ENCODE assay signal across 18 mouse cellular contexts in the genomic region with DNA sequence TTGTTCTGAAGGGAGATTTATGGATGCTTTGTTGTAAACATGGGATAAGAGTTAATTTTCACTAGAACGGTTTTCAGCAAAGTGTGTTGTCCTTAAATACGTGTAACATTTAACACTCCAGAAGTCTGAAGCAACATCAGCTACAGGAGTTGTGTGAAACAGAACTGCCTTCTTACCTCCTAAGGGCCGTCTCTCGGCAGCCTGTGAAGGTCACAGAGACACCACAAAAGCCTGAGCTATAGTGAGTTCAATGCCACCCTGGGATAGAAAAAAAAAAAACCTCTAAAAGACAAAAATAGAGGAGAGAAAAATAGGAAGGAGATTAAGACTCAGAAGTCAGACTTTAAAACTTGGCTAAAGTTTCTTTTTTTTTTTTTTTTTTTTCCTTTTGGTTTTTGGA. TPM values are rescaled to one million over a fixed set of nuclear protein-coding genes. Genes with fewer than 3 reads are reported as not detected.
DNase-seq lines count a peak whose midpoint lies in the region; ATAC-seq and TF ChIP-seq lines count a peak whose summit lies in the region.
"Had no signal": no experiment of that assay in that cellular context is flagged by ENCODE, and none has a peak within 500 bp of the region (broad histone marks: within the 10 kb centered on the region; RNA-seq: fewer than 3 reads in every experiment).

No protein-coding gene starts in this region.

- no peak overlapping the region for H3K4me3 ChIP-seq in heart, embryonic 12.5 days
- no peak overlapping the region for H3K4me3 ChIP-seq in spleen, adult 2 months (ENCODE audit: extremely low read depth, insufficient read depth, insufficient read length)
- no peak overlapping the region for H3K4me3 ChIP-seq in liver, embryonic 14.5 days (ENCODE audit: insufficient read depth in 1 of 2, low read depth in 2 of 2, low read length in 2 of 2)
- H3K4me3 ChIP-seq: forebrain, embryonic 12.5 days; hindbrain, embryonic 10.5 days; megakaryocyte, embryonic 14.5 days had no signal

- no peak for DNase-seq in heart, postnatal 25 days (ENCODE audit: low spot score)
- no peak for DNase-seq in spleen, adult 2 months (ENCODE audit: low read depth in 1 of 2, low spot score in 2 of 2)
- no peak for DNase-seq in spleen, postnatal 36 days (ENCODE audit: low spot score in 2 of 2)
- no peak for DNase-seq in liver, embryonic 14.5 days (ENCODE audit: low read depth in 3 of 3, low spot score in 3 of 3)
- no peak for DNase-seq in gastrocnemius, postnatal 25 days
- DNase-seq in adrenal gland, postnatal 10 days, result no peak
- DNase-seq in frontal cortex, postnatal 14 days (ENCODE audit: low spot score in 2 of 2), result no peak
- DNase-seq: cerebellum, adult 9-11 months; gastrocnemius, postnatal 10 days; kidney, adult 11 months; midbrain, embryonic 14.5 days had no signal

- no peaks in the 10 kb centered on the region for H3K27me3 ChIP-seq in heart, embryonic 12.5 days (replicated peaks)
- H3K27me3 ChIP-seq in spleen, adult 2 months (ENCODE audit: control insufficient read depth, insufficient read depth, low read length), result no peaks in the 10 kb centered on the region
- H3K27me3 ChIP-seq in liver, embryonic 14.5 days (ENCODE audit: control insufficient read depth, insufficient read depth, low read length), result no peaks in the 10 kb centered on the region
- H3K27me3 ChIP-seq: forebrain, embryonic 12.5 days; megakaryocyte, embryonic 14.5 days had no signal

- no peak for TF ChIP-seq POLR2A in spleen, adult 2 months (IDR thresholded peaks at IDR 0.05; ENCODE audit: low read depth, low read length)

- no peak overlapping the region for H3K9ac ChIP-seq in heart, embryonic 12.5 days
- H3K9ac ChIP-seq in liver, embryonic 14.5 days (replicated peaks), result no peak overlapping the region
- H3K9ac ChIP-seq: forebrain, embryonic 12.5 days had no signal

- no peaks in the 10 kb centered on the region for H3K36me3 ChIP-seq in heart, embryonic 12.5 days
- H3K36me3 ChIP-seq in spleen, adult 2 months (ENCODE audit: control insufficient read depth, insufficient read depth, low read length), result no peaks in the 10 kb centered on the region
- no peaks in the 10 kb centered on the region for H3K36me3 ChIP-seq in liver, embryonic 14.5 days (replicated peaks; ENCODE audit: control insufficient read depth, insufficient read depth, low read depth)
- H3K36me3 ChIP-seq: forebrain, embryonic 12.5 days; hindbrain, embryonic 10.5 days had no signal

- 0 out of 2 replicates have a peak overlapping the region, but pooled peaks have one; percentile 66 for H3K27ac ChIP-seq in heart, embryonic 12.5 days (ENCODE audit: poor library complexity, severe bottlenecking)
- peak overlapping the region; percentile 85 for H3K27ac ChIP-seq in spleen, adult 2 months (ENCODE audit: insufficient read depth, low read length)
- H3K27ac ChIP-seq in liver, embryonic 14.5 days, result no peak overlapping the region
- H3K27ac ChIP-seq: forebrain, embryonic 12.5 days; hindbrain, embryonic 10.5 days; hindbrain, postnatal 0 days; stomach, postnatal 0 days had no signal

- intact Hi-C loops in heart, postnatal 25 days (cut with DNase I), result no loop called here

- peaks cover 7% of the 10 kb centered on the region; the same call in 1 of the 2 replicates for H3K4me1 ChIP-seq in heart, embryonic 12.5 days (replicated peaks)
- H3K4me1 ChIP-seq in spleen, adult 2 months (ENCODE audit: control insufficient read depth, insufficient read depth, insufficient read length), result peaks cover 6% of the 10 kb centered on the region; the same call in 1 of the 2 replicates
- peaks cover 39 to 57% of the 10 kb centered on the region in 2 experiments for H3K4me1 ChIP-seq in liver, embryonic 14.5 days (replicated peaks; ENCODE audit: control insufficient read depth in 2 of 2, insufficient read depth in 2 of 2, low read length in 1 of 2)
- H3K4me1 ChIP-seq: forebrain, embryonic 12.5 days had no signal

- no peaks in the 10 kb centered on the region for H3K9me3 ChIP-seq in heart, embryonic 12.5 days (replicated peaks)
- H3K9me3 ChIP-seq in liver, embryonic 14.5 days (ENCODE audit: control insufficient read depth, low read length), result no peaks in the 10 kb centered on the region
- H3K9me3 ChIP-seq: forebrain, embryonic 12.5 days; hindbrain, embryonic 10.5 days; megakaryocyte, embryonic 14.5 days had no signal

- no peak for TF ChIP-seq CTCF in spleen, adult 2 months (IDR thresholded peaks at IDR 0.05; ENCODE audit: extremely low read depth, insufficient read depth, insufficient read length, insufficient replicate concordance)
- no peak for TF ChIP-seq CTCF in liver, embryonic 14.5 days (IDR thresholded peaks at IDR 0.05; ENCODE audit: low read depth)

- TF ChIP-seq EP300 in liver, embryonic 14.5 days (IDR thresholded peaks at IDR 0.05; ENCODE audit: low read depth), result no peak

- H3K4me2 ChIP-seq in heart, embryonic 12.5 days, result no peak overlapping the region
- H3K4me2 ChIP-seq in liver, embryonic 14.5 days (ENCODE audit: low read depth), result peak overlapping the region; percentile 36; the same call in 1 of the 2 replicates
- H3K4me2 ChIP-seq: forebrain, embryonic 12.5 days had no signal

- no peak for ATAC-seq in heart, embryonic 12.5 days (ENCODE audit: insufficient number of reproducible peaks, low FRiP score)
- ATAC-seq in liver, embryonic 14.5 days (ENCODE audit: insufficient read depth), result no peak
- ATAC-seq: hindbrain, postnatal 0 days had no signal

- WGBS in heart, embryonic 12.5 days, result 56% methylated on average over 4 of the region's 4 CpGs
- 51% methylated on average over 4 of the region's 4 CpGs for WGBS in spleen, adult 2 months
- WGBS in liver, embryonic 14.5 days (ENCODE audit: insufficient replicate concordance), result 62% methylated on average over 4 of the region's 4 CpGs

RNA-seq across cellular contexts. Expression of a gene that starts 2.9 kb away (rescaled TPM):
- polyA plus RNA-seq in heart, embryonic 12.5 days (2016; fragmentation: Nextera tagmentation; extraction: Ambion mirVana), result 0.24 and 0.29 TPM in 2 replicates
- total RNA-seq in heart, postnatal 25 days (2021), result not detected
- 0.47 and 0.68 TPM in 2 replicates for polyA plus RNA-seq in spleen, adult 2 months (2012; rRNA removed)
- 0.36 and 0.44 TPM in 2 replicates for polyA plus RNA-seq in liver, embryonic 14.5 days (2012; rRNA removed)
- polyA plus RNA-seq in liver, embryonic 14.5 days (2014; fragmentation: Nextera tagmentation; extraction: Ambion mirVana), result 0.20 and 0.29 TPM in 2 replicates
- not detected for total RNA-seq in gastrocnemius, postnatal 25 days (2021)
- not detected for total RNA-seq in adrenal gland, postnatal 10 days (2021)
- total RNA-seq: gastrocnemius, postnatal 10 days; hindbrain, postnatal 0 days; layer of hippocampus, postnatal 25 days had no signal
- polyA plus RNA-seq: forebrain, embryonic 12.5 days; midbrain, embryonic 14.5 days had no signal

RNA-seq across cellular contexts. Expression of a gene that starts 7.1 kb away (rescaled TPM):
- 36.8 and 39.0 TPM in 2 replicates for polyA plus RNA-seq in heart, embryonic 12.5 days (2016; fragmentation: Nextera tagmentation; extraction: Ambion mirVana)
- total RNA-seq in heart, postnatal 25 days (2021), result 10 to 100 TPM; 14.3 to 17.5 TPM
- 56.8 and 65.6 TPM in 2 replicates for polyA plus RNA-seq in spleen, adult 2 months (2012; rRNA removed)
- polyA plus RNA-seq in liver, embryonic 14.5 days (2012; rRNA removed), result 11.1 and 14.7 TPM in 2 replicates
- 14.8 and 15.3 TPM in 2 replicates for polyA plus RNA-seq in liver, embryonic 14.5 days (2014; fragmentation: Nextera tagmentation; extraction: Ambion mirVana)
- total RNA-seq in gastrocnemius, postnatal 25 days (2021), result 10 to 100 TPM; 10.2 to 11.7 TPM
- 10 to 100 TPM; 25.4 to 26.3 TPM for total RNA-seq in adrenal gland, postnatal 10 days (2021)

RNA-seq across cellular contexts. Expression of a gene that starts 11.6 kb away (rescaled TPM):
- polyA plus RNA-seq in heart, embryonic 12.5 days (2016; fragmentation: Nextera tagmentation; extraction: Ambion mirVana), result 3.5 and 5.5 TPM in 2 replicates
- total RNA-seq in heart, postnatal 25 days (2021), result 1 to 10 TPM; 1.4 to 1.8 TPM
- 11.5 and 15.3 TPM in 2 replicates for polyA plus RNA-seq in spleen, adult 2 months (2012; rRNA removed)
- 37.2 and 40.8 TPM in 2 replicates for polyA plus RNA-seq in liver, embryonic 14.5 days (2012; rRNA removed)
- polyA plus RNA-seq in liver, embryonic 14.5 days (2014; fragmentation: Nextera tagmentation; extraction: Ambion mirVana), result 7.2 and 7.9 TPM in 2 replicates
- total RNA-seq in gastrocnemius, postnatal 25 days (2021), result 1 to 10 TPM in 1 of 2 experiments, under 1 TPM in 1; 0.95 to 1.0 TPM
- total RNA-seq in adrenal gland, postnatal 10 days (2021), result 10 to 100 TPM; 13.4 to 15.8 TPM

RNA-seq across cellular contexts. Expression of a gene that starts 13.6 kb away (rescaled TPM):
- polyA plus RNA-seq in heart, embryonic 12.5 days (2016; fragmentation: Nextera tagmentation; extraction: Ambion mirVana), result 29.4 and 32.5 TPM in 2 replicates
- 100 to 1,000 TPM in 1 of 2 experiments, 10 to 100 TPM in 1; 93.5 to 104 TPM for total RNA-seq in heart, postnatal 25 days (2021)
- 188 and 240 TPM in 2 replicates for polyA plus RNA-seq in spleen, adult 2 months (2012; rRNA removed)
- 10.4 and 10.6 TPM in 2 replicates for polyA plus RNA-seq in liver, embryonic 14.5 days (2012; rRNA removed)
- 24.0 and 28.7 TPM in 2 replicates for polyA plus RNA-seq in liver, embryonic 14.5 days (2014; fragmentation: Nextera tagmentation; extraction: Ambion mirVana)
- total RNA-seq in gastrocnemius, postnatal 25 days (2021), result 10 to 100 TPM; 31.2 to 41.2 TPM
- total RNA-seq in adrenal gland, postnatal 10 days (2021), result 100 to 1,000 TPM; 131 to 150 TPM

RNA-seq across cellular contexts. Expression of a gene that starts 13.6 kb away (rescaled TPM):
- 17.0 and 17.7 TPM in 2 replicates for polyA plus RNA-seq in heart, embryonic 12.5 days (2016; fragmentation: Nextera tagmentation; extraction: Ambion mirVana)
- total RNA-seq in heart, postnatal 25 days (2021), result 10 to 100 TPM; 15.5 to 19.4 TPM
- polyA plus RNA-seq in spleen, adult 2 months (2012; rRNA removed), result 62.9 and 122 TPM in 2 replicates
- polyA plus RNA-seq in liver, embryonic 14.5 days (2012; rRNA removed), result 10.6 and 12.1 TPM in 2 replicates
- 4.7 and 4.8 TPM in 2 replicates for polyA plus RNA-seq in liver, embryonic 14.5 days (2014; fragmentation: Nextera tagmentation; extraction: Ambion mirVana)
- total RNA-seq in gastrocnemius, postnatal 25 days (2021), result 10 to 100 TPM; 11.1 to 11.3 TPM
- total RNA-seq in adrenal gland, postnatal 10 days (2021), result 10 to 100 TPM; 29.2 to 34.3 TPM

Comparison
In these comparisons a context has a peak if more than half of its experiments do, and no peak if none do; other contexts are left out.
1. RNA of a gene that starts 11.6 kb away (total RNA-seq): 13.4 to 15.8 TPM in adrenal gland, postnatal 10 days; 1.4 to 1.8 TPM in heart, postnatal 25 days and 0.95 to 1.0 TPM in gastrocnemius, postnatal 25 days; every median in the first group is over 4 times any median in the second.